In the genomic region with DNA sequence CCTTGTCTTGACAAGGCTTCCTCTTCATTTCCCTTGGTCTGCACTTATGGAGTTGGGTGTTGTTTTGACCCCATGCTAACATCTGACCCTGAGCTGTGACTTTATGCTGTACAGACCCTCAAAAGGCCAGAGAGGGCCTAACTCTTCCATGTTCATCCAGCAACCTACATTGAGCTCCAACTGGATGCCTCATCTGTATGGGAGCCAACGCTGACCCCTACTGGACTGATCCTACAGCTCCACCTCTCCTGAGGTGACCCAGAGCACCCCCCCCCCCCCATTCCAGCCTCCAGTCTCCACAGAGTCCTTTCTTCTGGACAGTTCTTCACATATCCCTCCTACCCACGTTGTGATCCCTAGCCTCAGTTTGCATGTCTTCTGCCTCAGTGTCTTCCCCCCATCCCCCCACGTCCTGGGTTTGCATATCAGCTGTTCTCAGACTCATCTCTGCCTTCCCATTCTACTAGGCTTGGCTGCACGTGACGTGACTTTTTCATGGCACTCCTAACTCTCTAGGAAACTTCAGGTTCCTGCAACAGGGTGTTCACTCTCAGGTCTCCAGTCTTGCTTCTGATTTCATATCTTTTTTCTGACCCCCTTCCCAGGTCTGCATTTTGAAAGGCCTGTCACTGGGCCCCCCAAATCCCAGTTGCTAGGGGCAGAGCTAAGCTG, we compare ENCODE assay signal across 12 mouse cellular contexts. TPM values are rescaled to one million over a fixed set of nuclear protein-coding genes. Genes with fewer than 3 reads are reported as not detected.
DNase-seq lines count a peak whose midpoint lies in the region; ATAC-seq and TF ChIP-seq lines count a peak whose summit lies in the region.
"Had no signal": no experiment of that assay in that cellular context is flagged by ENCODE, and none has a peak within 500 bp of the region (broad histone marks: within the 10 kb centered on the region; RNA-seq: fewer than 3 reads in every experiment).

No protein-coding gene starts in this region.

- no peak for TF ChIP-seq EP300 in stomach, postnatal 0 days (optimal IDR thresholded peaks at IDR 0.05)

- ATAC-seq in CD4-positive, CD25-positive, alpha-beta regulatory T cell, adult 4 months = no peak
- ATAC-seq in kidney, embryonic 15.5 days (replicated peaks; ENCODE audit: low FRiP score) = no peak
- no peak for ATAC-seq in stomach, postnatal 0 days (ENCODE audit: low FRiP score, low TSS enrichment)

- no peak overlapping the region for H3K27ac ChIP-seq in kidney, embryonic 15.5 days
- no peak overlapping the region for H3K27ac ChIP-seq in stomach, postnatal 0 days (replicated peaks)
- H3K27ac ChIP-seq: neural tube, embryonic 12.5 days had no signal

- no peak overlapping the region for H3K9ac ChIP-seq in kidney, embryonic 15.5 days
- H3K9ac ChIP-seq in stomach, postnatal 0 days (ENCODE audit: low read length) = no peak overlapping the region
- H3K9ac ChIP-seq: embryonic facial prominence, embryonic 15.5 days; heart, embryonic 12.5 days; neural tube, embryonic 12.5 days had no signal

- peak; percentile 66 for TF ChIP-seq CTCF in stomach, postnatal 0 days (IDR thresholded peaks at IDR 0.05; ENCODE audit: low read depth)

- H3K36me3 ChIP-seq in kidney, embryonic 15.5 days = no peaks in the 10 kb centered on the region
- no peaks in the 10 kb centered on the region for H3K36me3 ChIP-seq in stomach, postnatal 0 days (ENCODE audit: control insufficient read depth, insufficient read depth, low read length)
- H3K36me3 ChIP-seq: embryonic facial prominence, embryonic 15.5 days; heart, embryonic 12.5 days; neural tube, embryonic 12.5 days had no signal

- H3K27me3 ChIP-seq in kidney, embryonic 15.5 days = peaks cover 4% of the 10 kb centered on the region
- H3K27me3 ChIP-seq in stomach, postnatal 0 days (ENCODE audit: control insufficient read depth, insufficient read depth, low read length) = no peaks in the 10 kb centered on the region; the same call in 1 of the 2 replicates
- H3K27me3 ChIP-seq: heart, embryonic 12.5 days had no signal

- H3K4me1 ChIP-seq in kidney, embryonic 15.5 days = peaks cover 40% of the 10 kb centered on the region
- no peaks in the 10 kb centered on the region; the same call in 1 of the 2 replicates for H3K4me1 ChIP-seq in stomach, postnatal 0 days (replicated peaks; ENCODE audit: control insufficient read depth, insufficient read depth)

- H3K4me2 ChIP-seq in kidney, embryonic 15.5 days = no peak overlapping the region
- H3K4me2 ChIP-seq in stomach, postnatal 0 days (replicated peaks; ENCODE audit: low read depth) = no peak overlapping the region
- H3K4me2 ChIP-seq: embryonic facial prominence, embryonic 15.5 days; heart, embryonic 12.5 days; neural tube, embryonic 12.5 days had no signal

- H3K4me3 ChIP-seq in kidney, embryonic 15.5 days (replicated peaks) = no peak overlapping the region
- no peak overlapping the region for H3K4me3 ChIP-seq in stomach, postnatal 0 days (ENCODE audit: low read depth, low read length)
- H3K4me3 ChIP-seq: embryonic facial prominence, embryonic 15.5 days; heart, embryonic 12.5 days; neural tube, embryonic 12.5 days had no signal

- whole genome bisulfite sequencing in kidney, embryonic 15.5 days = 63% methylated on average over 5 of the region's 5 CpGs
- 76% methylated on average over 5 of the region's 5 CpGs for WGBS in stomach, postnatal 0 days

- peak; percentile 32 for DNase-seq in CD4-positive, CD25-positive, alpha-beta regulatory T cell, adult 2 months (ENCODE audit: low read depth, low spot score)
- DNase-seq in kidney, postnatal 10 days = peak; percentile 67
- peak; percentile 27 for DNase-seq in urinary bladder, postnatal 14 days (ENCODE audit: low spot score)
- no peak for DNase-seq in urinary bladder, adult 18-20 months (ENCODE audit: low spot score in 2 of 2)
- peak; percentile 42 for DNase-seq in stomach, postnatal 0 days (ENCODE audit: low spot score)
- no peak for DNase-seq in right cerebral cortex, postnatal 25 days

- H3K9me3 ChIP-seq in kidney, embryonic 15.5 days (replicated peaks) = no peaks in the 10 kb centered on the region
- no peaks in the 10 kb centered on the region for H3K9me3 ChIP-seq in stomach, postnatal 0 days (ENCODE audit: control insufficient read depth, low read length)
- H3K9me3 ChIP-seq: embryonic facial prominence, embryonic 15.5 days; heart, embryonic 12.5 days; neural tube, embryonic 12.5 days had no signal

RNA-seq across cellular contexts. Expression of gene Prss42, which starts 18.6 kb away (rescaled TPM):
- not detected for polyA plus RNA-seq in CD4-positive, CD25-positive, alpha-beta regulatory T cell, adult 4 months (2017; shearing (Covaris generic))
- not detected in 2 replicates for polyA plus RNA-seq in kidney, embryonic 15.5 days (2015; fragmentation: Nextera tagmentation; extraction: Ambion mirVana)
- polyA plus RNA-seq in stomach, postnatal 0 days (2015; fragmentation: Nextera tagmentation; extraction: Ambion mirVana) = not detected in 2 replicates
- polyA plus RNA-seq: embryonic facial prominence, embryonic 15.5 days; lung, embryonic 16.5 days; neural tube, embryonic 12.5 days had no signal

RNA-seq across cellular contexts. Expression of gene Pth1r, which starts 32.4 kb away (rescaled TPM):
- not detected for polyA plus RNA-seq in CD4-positive, CD25-positive, alpha-beta regulatory T cell, adult 4 months (2017; shearing (Covaris generic))
- 67.1 and 70.1 TPM in 2 replicates for polyA plus RNA-seq in kidney, embryonic 15.5 days (2015; fragmentation: Nextera tagmentation; extraction: Ambion mirVana)
- polyA plus RNA-seq in stomach, postnatal 0 days (2015; fragmentation: Nextera tagmentation; extraction: Ambion mirVana) = 10.5 and 10.6 TPM in 2 replicates

RNA-seq across cellular contexts. Expression of gene Prss44, which starts 34.4 kb away (rescaled TPM):
- polyA plus RNA-seq in CD4-positive, CD25-positive, alpha-beta regulatory T cell, adult 4 months (2017; shearing (Covaris generic)) = not detected
- not detected in 2 replicates for polyA plus RNA-seq in kidney, embryonic 15.5 days (2015; fragmentation: Nextera tagmentation; extraction: Ambion mirVana)
- polyA plus RNA-seq in stomach, postnatal 0 days (2015; fragmentation: Nextera tagmentation; extraction: Ambion mirVana) = not detected in 2 replicates
- polyA plus RNA-seq: embryonic facial prominence, embryonic 15.5 days; heart, embryonic 12.5 days; lung, embryonic 16.5 days; neural tube, embryonic 12.5 days had no signal

RNA-seq across cellular contexts. Expression of gene Myl3, which starts 37.7 kb away (rescaled TPM):
- polyA plus RNA-seq in CD4-positive, CD25-positive, alpha-beta regulatory T cell, adult 4 months (2017; shearing (Covaris generic)) = not detected
- 1.8 and 3.9 TPM in 2 replicates for polyA plus RNA-seq in kidney, embryonic 15.5 days (2015; fragmentation: Nextera tagmentation; extraction: Ambion mirVana)
- polyA plus RNA-seq in stomach, postnatal 0 days (2015; fragmentation: Nextera tagmentation; extraction: Ambion mirVana) = 0.11 and 0.27 TPM in 2 replicates

RNA-seq across cellular contexts. Expression of gene Prss43, which starts 47.1 kb away (rescaled TPM):
- polyA plus RNA-seq in CD4-positive, CD25-positive, alpha-beta regulatory T cell, adult 4 months (2017; shearing (Covaris generic)) = not detected
- polyA plus RNA-seq in kidney, embryonic 15.5 days (2015; fragmentation: Nextera tagmentation; extraction: Ambion mirVana) = not detected in 2 replicates
- 0.04 TPM in 1 of 2 replicates, not detected in the other for polyA plus RNA-seq in stomach, postnatal 0 days (2015; fragmentation: Nextera tagmentation; extraction: Ambion mirVana)
- polyA plus RNA-seq: embryonic facial prominence, embryonic 15.5 days; heart, embryonic 12.5 days; lung, embryonic 16.5 days; neural tube, embryonic 12.5 days had no signal

Comparison
In these comparisons a context has a peak if more than half of its experiments do, and no peak if none do; other contexts are left out.
1. DNase-seq: peak in CD4-positive, CD25-positive, alpha-beta regulatory T cell, adult 2 months (single experiment), kidney, postnatal 10 days (single experiment), urinary bladder, postnatal 14 days (single experiment) and stomach, postnatal 0 days (single experiment); none in urinary bladder, adult 18-20 months (0 of 2) and right cerebral cortex, postnatal 25 days (single experiment).
2. RNA of gene Pth1r, which starts 32.4 kb away (polyA plus RNA-seq): 67.1 to 70.1 TPM in kidney, embryonic 15.5 days and 10.5 to 10.6 TPM in stomach, postnatal 0 days; not detected in CD4-positive, CD25-positive, alpha-beta regulatory T cell, adult 4 months; every median in the first group is over 10 times any median in the second.